Mouse (Mus musculus) MEL (cell line): ENCODE results near the gene Arl6ip5. TPM values are rescaled to one million over a fixed set of nuclear protein-coding genes. Genes with fewer than 3 reads are reported as not detected.

ENCODE experiments used
- DNase-seq: peaks from one replicate; pipeline ENCODE4 v3.0.0; 2011; ENCODE audit warnings: low read depth, low spot score
- H3K27ac ChIP-seq: 2 replicates; pipeline ENCODE4 v1.5.1; 2012; ENCODE audit warnings: low read depth, mild to moderate bottlenecking, control low read depth, low read length, moderate library complexity; ENCODE audit not compliant: control insufficient read depth
- H3K27me3 ChIP-seq, 2 experiments: fragments of 150-350 bp in 1 of 2; sonication (generic) in 1 of 2; 2 replicates each; pipeline ENCODE4 v1.6.1; 2012; ENCODE audit warnings: low read length in 2 of 2, mild to moderate bottlenecking in 2 of 2, improper control_type of control experiment in 1 of 2, moderate library complexity in 1 of 2; ENCODE audit not compliant: insufficient read depth in 2 of 2, control insufficient read depth in 1 of 2
- H3K36me3 ChIP-seq, 2 experiments: 2 replicates each; pipeline ENCODE4 v1.6.1; 2012 to 2014; ENCODE audit warnings: low read length in 2 of 2, improper control_type of control experiment in 1 of 2, inconsistent platforms in 1 of 2, mild to moderate bottlenecking in 1 of 2; ENCODE audit not compliant: insufficient read depth in 2 of 2, control insufficient read depth in 1 of 2
- H3K4me1 ChIP-seq, 2 experiments: fragments of 150-350 bp in 1 of 2; sonication (generic) in 1 of 2; 2 replicates each; pipeline ENCODE4 v1.6.1; 2012; ENCODE audit warnings: low read length in 2 of 2, improper control_type of control experiment in 1 of 2, mild to moderate bottlenecking in 1 of 2; ENCODE audit not compliant: insufficient read depth in 2 of 2, control insufficient read depth in 1 of 2
- H3K4me3 ChIP-seq, 2 experiments: fragments of 150-350 bp in 1 of 2; sonication (generic) in 1 of 2; 2 replicates each; pipeline ENCODE4 v1.5.1; 2012; ENCODE audit warnings: low read depth in 2 of 2, low read length in 2 of 2, mild to moderate bottlenecking in 2 of 2, moderate library complexity in 2 of 2, control low read depth in 1 of 2, improper control_type of control experiment in 1 of 2; ENCODE audit not compliant: control insufficient read depth in 1 of 2, insufficient read depth in 1 of 2
- H3K79me2 ChIP-seq: 2 replicates; pipeline ENCODE4 v1.6.1; 2012; ENCODE audit warnings: mild to moderate bottlenecking, low read length, moderate library complexity; ENCODE audit not compliant: control insufficient read depth, poor library complexity, insufficient read depth
- H3K9ac ChIP-seq: 2 replicates; pipeline ENCODE4 v1.6.1; 2012; ENCODE audit warnings: low read depth, mild to moderate bottlenecking, control low read depth, low read length, moderate library complexity; ENCODE audit not compliant: control insufficient read depth, poor library complexity, severe bottlenecking
- H3K9me3 ChIP-seq: fragments of 150-350 bp; sonication (generic); replicated peaks from 2 replicates; pipeline ENCODE4 v1.6.1; 2012; ENCODE audit warnings: mild to moderate bottlenecking, low read length, improper control_type of control experiment, moderate library complexity; ENCODE audit not compliant: insufficient read depth
- CHD2 ChIP-seq: IDR thresholded peaks from 2 replicates; pipeline ENCODE4 v1.6.1; 2011; ENCODE audit warnings: low read length, improper control_type of control experiment
- E2F4 ChIP-seq: IDR thresholded peaks from 2 replicates; pipeline ENCODE4 v1.6.1; 2011; ENCODE audit warnings: low read depth, low read length, improper control_type of control experiment, borderline replicate concordance
- ELF1 ChIP-seq: IDR thresholded peaks from 2 replicates; pipeline ENCODE4 v1.6.1; 2014; ENCODE audit warnings: low read depth, mild to moderate bottlenecking, inconsistent platforms, low read length, improper control_type of control experiment, moderate library complexity
- EP300 ChIP-seq, 2 experiments: IDR thresholded peaks; 2 replicates each; pipeline ENCODE4 v1.6.1; 2011; ENCODE audit warnings: improper control_type of control experiment in 2 of 2, low read length in 2 of 2, low read depth in 1 of 2, mild to moderate bottlenecking in 1 of 2
- HCFC1 ChIP-seq: IDR thresholded peaks from 2 replicates; pipeline ENCODE4 v1.6.1; 2012; ENCODE audit warnings: low read depth, mild to moderate bottlenecking, inconsistent platforms, low read length, improper control_type of control experiment, moderate library complexity
- MAFK ChIP-seq: IDR thresholded peaks from 2 replicates; pipeline ENCODE4 v1.6.1; 2011; ENCODE audit warnings: low read depth, mild to moderate bottlenecking, low read length, improper control_type of control experiment, borderline replicate concordance
- MXI1 ChIP-seq: IDR thresholded peaks from 2 replicates; pipeline ENCODE4 v1.6.1; 2011; ENCODE audit warnings: mild to moderate bottlenecking, low read depth, low read length, improper control_type of control experiment
- MYB ChIP-seq: IDR thresholded peaks from 2 replicates; pipeline ENCODE4 v1.6.1; 2011; ENCODE audit warnings: mild to moderate bottlenecking, low read depth, low read length, improper control_type of control experiment
- NELFE ChIP-seq: IDR thresholded peaks from 2 replicates; pipeline ENCODE4 v1.6.1; 2011; ENCODE audit warnings: low read depth, low read length, improper control_type of control experiment
- NRF1 ChIP-seq: IDR thresholded peaks from 2 replicates; pipeline ENCODE4 v1.6.1; 2014; ENCODE audit warnings: low read depth, mild to moderate bottlenecking, inconsistent platforms, low read length, improper control_type of control experiment, moderate library complexity; ENCODE audit not compliant: poor library complexity, insufficient read depth, severe bottlenecking
- RAD21 ChIP-seq: IDR thresholded peaks from 2 replicates; pipeline ENCODE4 v1.6.1; 2011; ENCODE audit warnings: mild to moderate bottlenecking, low read depth, low read length, improper control_type of control experiment
- RCOR1 ChIP-seq: IDR thresholded peaks from 2 replicates; pipeline ENCODE4 v1.6.1; 2012; ENCODE audit warnings: low read depth, mild to moderate bottlenecking, inconsistent platforms, low read length, improper control_type of control experiment
- TAL1 ChIP-seq: IDR thresholded peaks from 2 replicates; pipeline ENCODE4 v1.6.1; 2012; ENCODE audit warnings: mild to moderate bottlenecking, inconsistent platforms, low read length, moderate library complexity, mixed read lengths
- TCF12 ChIP-seq: IDR thresholded peaks from 2 replicates; pipeline ENCODE4 v1.6.1; 2014; ENCODE audit warnings: low read depth, mild to moderate bottlenecking, inconsistent platforms, low read length, improper control_type of control experiment, moderate library complexity
- USF1 ChIP-seq: IDR thresholded peaks from 2 replicates; pipeline ENCODE4 v1.6.1; 2014; ENCODE audit warnings: low read depth, mild to moderate bottlenecking, inconsistent platforms, low read length, improper control_type of control experiment, moderate library complexity
- USF2 ChIP-seq, 2 experiments: IDR thresholded peaks; 2 replicates each; pipeline ENCODE4 v1.6.1; 2011 to 2012; ENCODE audit warnings: improper control_type of control experiment in 2 of 2, low read length in 2 of 2, borderline replicate concordance in 1 of 2, inconsistent platforms in 1 of 2, low read depth in 1 of 2, mild to moderate bottlenecking in 1 of 2; ENCODE audit not compliant: insufficient read depth in 1 of 2
- ZKSCAN1 ChIP-seq: IDR thresholded peaks from 2 replicates; pipeline ENCODE4 v1.6.1; 2012; ENCODE audit warnings: low read depth, mild to moderate bottlenecking, inconsistent platforms, low read length, improper control_type of control experiment, moderate library complexity
- ZMIZ1 ChIP-seq: IDR thresholded peaks from 2 replicates; pipeline ENCODE4 v1.6.1; 2012; ENCODE audit warnings: low read depth, mild to moderate bottlenecking, inconsistent platforms, low read length, improper control_type of control experiment, moderate library complexity
- ZNF384 ChIP-seq: IDR thresholded peaks from 2 replicates; pipeline ENCODE4 v1.6.1; 2012; ENCODE audit warnings: low read depth, mild to moderate bottlenecking, inconsistent platforms, low read length, improper control_type of control experiment
- polyA plus RNA-seq, 2 experiments: library from polyadenylated mRNA; stranded (reverse) in 1 of 2; unstranded in 1 of 2; fragments of >175 nt in 1 of 2; fragments of >200 nt in 1 of 2; gene quantifications; 2 replicates each; pipeline versions ENCODE4 v1.2.1 to v1.2.4; 2012; ENCODE audit warnings: low replicate concordance in 2 of 2, low read depth in 1 of 2; ENCODE audit not compliant: insufficient read length in 2 of 2, insufficient read depth in 1 of 2, missing spikeins in 1 of 2
- total RNA-seq: library from RNA; depleted of rRNA; stranded (reverse); fragments of 300-350 nt; gene quantifications from 2 replicates; pipeline ENCODE4 v1.2.3, GENCODE M21; 2012

Arl6ip5 gene
- total and polyA plus RNA-seq, 3 experiments, result 39.4 to 113 TPM; not detected in 1

- Histone ChIP-seq H3K79me2 (no peaks in the 10 kb centered on the region), H3K9me3 (no peaks in the 10 kb centered on the region), H3K27ac (no peak overlapping the region), H3K4me3 (no peak overlapping the region), H3K4me1 (no peaks in the 10 kb centered on the region), H3K36me3 (no peaks in the 10 kb centered on the region), H3K9ac (no peak overlapping the region), H3K27me3 (peaks cover 0 to 1% of the 10 kb centered on the region in 2 experiments; a peak in 1 of 4 replicates)
- no peak for TF ChIP-seq NELFE
- DNase-seq, result no peak
Measured at GRCm38 (mm10) chr6:97252086-97252485, 41.6 kb downstream of the Arl6ip5 start.

- Histone ChIP-seq H3K9ac (no peak within 1 kb of the TSS), H3K27ac (no peak within 1 kb of the TSS), H3K36me3 (no peaks in the 10 kb centered on the region), H3K4me1 (no peaks in the 10 kb centered on the region), H3K27me3 (peaks cover 0 to 1% of the 10 kb centered on the region in 2 experiments; a peak in 1 of 4 replicates), H3K4me3 (no peak within 1 kb of the TSS), H3K9me3 (no peaks in the 10 kb centered on the region), H3K79me2 (no peaks in the 10 kb centered on the region)
- DNase-seq, result no peak
- no peak for TF ChIP-seq E2F4
- no peak for TF ChIP-seq MYB
- no peak for TF ChIP-seq RCOR1
- no peak for TF ChIP-seq ZNF384
- no peak for TF ChIP-seq TCF12
- no peak for TF ChIP-seq USF2 (IDR thresholded peaks at IDR 0.05; ENCODE audit: borderline replicate concordance in 1 of 2, insufficient read depth in 1 of 2, low read depth in 1 of 2, low read length in 2 of 2)
- TF ChIP-seq RAD21, result no peak
- TF ChIP-seq ZKSCAN1, result no peak
- TF ChIP-seq TAL1, result no peak
- no peak for TF ChIP-seq HCFC1
- no peak for TF ChIP-seq ELF1
- TF ChIP-seq MAFK, result no peak
- no peak for TF ChIP-seq MXI1
- no peak for TF ChIP-seq ZMIZ1
- TF ChIP-seq CHD2, result no peak
- no peak for TF ChIP-seq EP300 (IDR thresholded peaks at IDR 0.05; ENCODE audit: low read depth in 1 of 2, low read length in 2 of 2)
- no peak for TF ChIP-seq USF1
- TF ChIP-seq NRF1, result no peak
Measured at GRCm38 (mm10) chr6:97252711-97253221, 42.3 kb downstream of the Arl6ip5 start, which contains the start of gene Lmod3. Gene Lmod3 (minus strand): TSS chr6:97252759.
